Mouse (Mus musculus) forebrain, embryonic 15.5 days (tissue): ENCODE data around the gene Cela3b. TPM values are rescaled to one million over a fixed set of nuclear protein-coding genes. Genes with fewer than 3 reads are reported as not detected.

Experiments used
- ATAC-seq: fragments of 200-750 bp; cut with Nextera tagmentation; replicated peaks from 2 replicates; pipeline ENCODE4 v1.8.0; 2017; ENCODE audit warnings: mild to moderate bottlenecking, moderate TSS enrichment, moderate library complexity
- H3K27ac ChIP-seq: fragments of 300-500 bp; sonication (generic); replicated peaks from 2 replicates; pipeline ENCODE4 v1.5.1; 2015; ENCODE audit warnings: mild to moderate bottlenecking, inconsistent platforms
- H3K27me3 ChIP-seq: fragments of 300-500 bp; sonication (generic); 2 replicates; pipeline ENCODE4 v1.6.1; 2015; ENCODE audit warnings: inconsistent platforms
- H3K36me3 ChIP-seq: fragments of 300-500 bp; sonication (generic); 2 replicates; pipeline ENCODE4 v1.6.1; 2015; ENCODE audit warnings: mild to moderate bottlenecking, inconsistent platforms
- H3K4me1 ChIP-seq: fragments of 300-500 bp; sonication (generic); 2 replicates; pipeline ENCODE4 v1.6.1; 2015; ENCODE audit warnings: inconsistent platforms
- H3K4me2 ChIP-seq: fragments of 300-500 bp; sonication (generic); replicated peaks from 2 replicates; pipeline ENCODE4 v1.6.1; 2015; ENCODE audit warnings: mild to moderate bottlenecking, inconsistent platforms
- H3K4me3 ChIP-seq: fragments of 300-500 bp; sonication (generic); 2 replicates; pipeline ENCODE4 v1.5.1; 2015; ENCODE audit warnings: mild to moderate bottlenecking, inconsistent platforms
- H3K9ac ChIP-seq: fragments of 300-500 bp; sonication (generic); replicated peaks from 2 replicates; pipeline ENCODE4 v1.6.1; 2015; ENCODE audit warnings: mild to moderate bottlenecking, inconsistent platforms
- H3K9me3 ChIP-seq: fragments of 300-500 bp; sonication (generic); 2 replicates; pipeline ENCODE4 v1.6.1; 2016; ENCODE audit warnings: inconsistent platforms
- WGBS: fragments of 180-500 bp; shearing (Covaris S2); methylation state at CpG from one replicate; pipeline ENCODE4 v1.1.7; 2015; ENCODE audit warnings: mixed read lengths; 5-methylcytosine and 5-hydroxymethylcytosine counted together
- polyA plus RNA-seq: library from polyadenylated mRNA; unstranded; fragments of >200 nt; fragmentation: Nextera tagmentation; extraction: Ambion mirVana; gene quantifications from 2 replicates; pipeline ENCODE4 v1.2.1, GENCODE M21; 2015

Gene Cela3b
- polyA plus RNA-seq, result not detected in 2 replicates

GRCm38 (mm10) chr4:137430502-137430901 is at the start of gene Cela3b:
Gene Cela3b, minus strand, starts transcription at chr4:137430540.
- no peak within 1 kb of the TSS for H3K27ac ChIP-seq
- H3K27me3 ChIP-seq, result no peaks in the 10 kb centered on the region
- no peak for ATAC-seq
- H3K9me3 ChIP-seq, result no peaks in the 10 kb centered on the region
- no peak within 1 kb of the TSS for H3K4me2 ChIP-seq
- H3K4me1 ChIP-seq, result no peaks in the 10 kb centered on the region
- H3K36me3 ChIP-seq, result no peaks in the 10 kb centered on the region
- WGBS, result 98% methylated on average over 4 of the region's 4 CpGs
- no peak within 1 kb of the TSS for H3K4me3 ChIP-seq
- H3K9ac ChIP-seq, result no peak within 1 kb of the TSS

DNA sequence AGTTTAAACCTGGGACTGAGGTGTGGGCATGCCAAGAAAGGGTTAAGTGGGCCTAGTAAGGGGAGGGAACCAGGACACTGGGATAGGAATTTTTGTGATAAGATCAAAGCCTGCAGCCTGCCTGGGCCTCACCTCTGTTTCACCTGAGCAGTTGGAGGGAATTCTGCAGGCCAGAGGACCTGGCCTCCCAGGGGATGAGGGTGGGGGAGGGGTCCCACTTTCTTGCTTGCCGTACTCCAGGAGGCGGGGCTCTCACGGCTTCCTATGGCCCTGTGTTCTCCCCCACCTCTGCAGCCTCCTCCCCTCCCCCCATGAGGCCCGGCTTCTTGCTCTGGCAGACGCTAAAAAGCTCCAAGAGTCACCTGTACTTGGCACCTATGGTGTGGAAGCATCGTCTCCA is 49.4 kb upstream of the Cela3b start:
- H3K27ac ChIP-seq, result no peak overlapping the region
- H3K36me3 ChIP-seq, result no peaks in the 10 kb centered on the region
- H3K9me3 ChIP-seq, result no peaks in the 10 kb centered on the region
- no peak for ATAC-seq
- H3K27me3 ChIP-seq, result no peaks in the 10 kb centered on the region
- 9% methylated on average over 6 of the region's 6 CpGs for WGBS
- no peak overlapping the region for H3K4me2 ChIP-seq
- no peak overlapping the region for H3K4me3 ChIP-seq
- H3K4me1 ChIP-seq, result peaks cover 23% of the 10 kb centered on the region
- no peak overlapping the region for H3K9ac ChIP-seq

DNA sequence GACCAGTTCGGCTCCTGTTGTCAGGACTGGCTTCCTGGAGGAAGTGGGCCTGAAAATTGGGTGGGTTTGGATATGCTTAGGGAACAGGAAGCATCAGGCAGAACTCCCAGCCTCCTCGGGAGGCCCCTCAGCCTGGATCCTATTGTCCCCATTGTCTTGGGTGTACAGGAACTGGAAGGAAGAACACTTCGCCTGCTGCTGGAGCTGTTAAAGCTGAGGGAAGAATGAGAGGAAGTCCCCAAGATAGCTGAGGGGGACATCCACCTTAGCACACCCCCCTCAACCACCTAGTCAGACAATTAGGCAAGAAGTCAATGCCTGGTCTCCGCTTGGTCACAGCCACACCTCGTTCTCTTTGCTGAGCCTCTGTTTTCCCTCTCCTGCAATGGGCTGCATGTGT is 48.0 kb upstream of the Cela3b start:
- no peak overlapping the region for H3K9ac ChIP-seq
- no peak overlapping the region for H3K27ac ChIP-seq
- no peak overlapping the region for H3K4me3 ChIP-seq
- no peaks in the 10 kb centered on the region for H3K36me3 ChIP-seq
- WGBS, result 56% methylated on average over 5 of the region's 5 CpGs
- no peak overlapping the region for H3K4me2 ChIP-seq
- peaks cover 17% of the 10 kb centered on the region for H3K4me1 ChIP-seq
- no peaks in the 10 kb centered on the region for H3K9me3 ChIP-seq
- no peaks in the 10 kb centered on the region for H3K27me3 ChIP-seq
- no peak for ATAC-seq

- no peaks in the 10 kb centered on the region for H3K27me3 ChIP-seq
- no peaks in the 10 kb centered on the region for H3K9me3 ChIP-seq
- no peaks in the 10 kb centered on the region for H3K36me3 ChIP-seq
- H3K4me3 ChIP-seq, result no peak overlapping the region
- WGBS, result 58% methylated on average over 6 of the region's 6 CpGs
- H3K27ac ChIP-seq, result no peak overlapping the region
- no peak overlapping the region for H3K4me2 ChIP-seq
- H3K9ac ChIP-seq, result no peak overlapping the region
- peaks cover 17% of the 10 kb centered on the region for H3K4me1 ChIP-seq
- ATAC-seq, result no peak
These were observed 47.3 kb upstream of the Cela3b start for GRCm38 (mm10) chr4:137477611-137478010.

DNA sequence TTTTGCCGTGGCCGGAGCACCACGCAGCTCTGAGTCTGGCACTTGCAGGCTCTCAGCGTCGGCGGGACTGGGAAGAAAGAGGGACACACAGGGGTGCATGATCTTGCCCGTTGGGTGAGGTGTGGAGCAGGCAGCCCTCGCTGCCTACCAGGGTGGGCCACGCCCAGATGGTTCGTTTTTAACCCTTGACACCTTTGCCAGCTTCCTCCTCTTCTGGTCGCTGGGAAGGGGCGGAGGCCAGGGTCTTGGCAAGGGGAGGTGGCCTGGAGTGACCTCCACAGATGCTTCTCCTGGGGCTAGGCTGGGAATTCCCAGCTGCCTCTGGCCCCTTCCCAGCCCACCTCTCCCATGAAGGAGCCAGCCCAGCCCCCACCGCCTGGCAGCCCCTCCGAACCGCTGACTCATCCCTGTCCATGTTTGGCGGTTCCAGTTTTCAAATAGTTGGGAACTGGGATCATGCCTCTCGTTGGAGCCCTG is 46.5 kb upstream of the Cela3b start:
- Histone ChIP-seq H3K9ac (no peak overlapping the region), H3K4me1 (peaks cover 17% of the 10 kb centered on the region), H3K9me3 (no peaks in the 10 kb centered on the region), H3K36me3 (no peaks in the 10 kb centered on the region), H3K4me2 (no peak overlapping the region; the same call in 1 of the 2 replicates), H3K27ac (no peak overlapping the region), H3K4me3 (no peak overlapping the region), H3K27me3 (no peaks in the 10 kb centered on the region)
- 30% methylated on average over 16 of the region's 17 CpGs for WGBS
- ATAC-seq, result no peak

GRCm38 (mm10) chr4:137476065-137476760 is 45.9 kb upstream of the Cela3b start:
- H3K36me3 ChIP-seq, result no peaks in the 10 kb centered on the region
- no peak overlapping the region for H3K27ac ChIP-seq
- no peaks in the 10 kb centered on the region for H3K27me3 ChIP-seq
- 44% methylated on average over 10 of the region's 10 CpGs for WGBS
- ATAC-seq, result no peak
- no peaks in the 10 kb centered on the region for H3K9me3 ChIP-seq
- H3K4me3 ChIP-seq, result no peak overlapping the region
- peaks cover 17% of the 10 kb centered on the region for H3K4me1 ChIP-seq
- H3K9ac ChIP-seq, result no peak overlapping the region
- H3K4me2 ChIP-seq, result no peak overlapping the region; the same call in 1 of the 2 replicates

DNA sequence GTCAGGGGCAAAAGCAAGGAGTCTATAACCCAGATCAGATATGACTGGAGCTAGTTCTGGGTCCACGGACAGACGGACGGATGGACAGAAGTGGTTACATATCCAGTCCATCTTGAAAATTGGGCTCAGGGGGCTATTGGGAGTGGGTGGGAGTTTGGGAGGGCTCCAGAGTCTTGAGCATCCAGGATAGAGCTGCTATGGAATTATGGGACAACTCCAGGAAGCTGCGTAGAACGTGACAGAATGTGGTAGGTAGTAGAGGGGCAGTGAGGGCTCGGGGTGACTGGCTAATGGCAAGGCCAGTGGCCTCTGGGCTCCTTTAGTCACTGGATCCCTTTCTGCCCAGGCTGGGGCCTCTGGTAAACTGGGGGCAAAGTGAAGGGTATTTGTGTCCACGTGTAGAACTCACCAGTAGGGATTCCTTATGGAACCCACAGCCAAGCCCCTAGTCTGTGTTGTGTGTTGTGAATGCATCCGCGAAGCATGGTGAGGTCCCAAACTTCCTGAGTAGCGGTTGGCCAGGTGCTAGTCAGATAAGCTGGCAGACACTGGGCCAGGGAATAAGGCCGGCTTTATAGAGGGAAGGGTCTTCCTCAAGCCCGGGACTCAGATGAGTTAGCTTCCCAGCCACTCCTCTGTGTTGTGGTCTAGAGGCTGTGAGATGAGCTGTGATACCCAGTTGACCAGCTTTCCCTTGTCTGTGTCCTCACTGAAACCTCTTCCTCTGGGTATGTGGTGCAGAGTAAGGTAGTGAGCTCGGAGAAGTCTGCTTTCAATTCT is 45.1 kb upstream of the Cela3b start:
- 88% methylated on average over 13 of the region's 13 CpGs for WGBS
- Histone ChIP-seq H3K4me2 (no peak overlapping the region), H3K27ac (no peak overlapping the region), H3K36me3 (no peaks in the 10 kb centered on the region), H3K27me3 (no peaks in the 10 kb centered on the region), H3K4me1 (peaks cover 15% of the 10 kb centered on the region), H3K4me3 (no peak overlapping the region), H3K9ac (no peak overlapping the region), H3K9me3 (no peaks in the 10 kb centered on the region)
- no peak for ATAC-seq

DNA sequence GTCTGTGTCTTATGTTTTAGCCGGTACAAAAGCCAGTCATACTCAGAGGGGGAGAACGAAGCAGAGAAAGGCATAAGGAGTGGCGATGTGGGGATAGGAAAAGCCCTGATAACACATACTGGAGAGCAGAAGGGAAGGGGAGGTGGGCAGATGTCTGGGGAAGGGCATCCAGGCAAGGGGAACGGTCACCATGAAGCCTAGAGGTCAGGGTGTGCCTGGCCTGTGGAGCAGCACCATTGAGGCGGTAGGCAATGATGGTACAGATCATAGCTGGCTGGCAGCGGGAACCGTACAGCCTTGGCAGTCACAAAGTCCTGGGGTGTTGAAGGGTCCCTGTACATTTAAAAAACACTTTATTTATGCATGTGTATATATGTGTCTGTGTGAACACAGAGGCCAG is 44.4 kb upstream of the Cela3b start:
- no peak for ATAC-seq
- Histone ChIP-seq H3K4me2 (no peak overlapping the region), H3K27me3 (peaks cover 2% of the 10 kb centered on the region; the same call in 1 of the 2 replicates), H3K4me1 (peaks cover 13% of the 10 kb centered on the region), H3K4me3 (no peak overlapping the region), H3K36me3 (no peaks in the 10 kb centered on the region), H3K9ac (no peak overlapping the region), H3K9me3 (no peaks in the 10 kb centered on the region), H3K27ac (no peak overlapping the region)
- 94% methylated on average over 7 of the region's 7 CpGs for WGBS

GRCm38 (mm10) chr4:137473701-137474388 is 43.5 kb upstream of the Cela3b start:
- no peak overlapping the region for H3K9ac ChIP-seq
- H3K27me3 ChIP-seq, result peaks cover 4% of the 10 kb centered on the region; the same call in 1 of the 2 replicates
- H3K36me3 ChIP-seq, result no peaks in the 10 kb centered on the region
- H3K4me1 ChIP-seq, result peaks cover 22% of the 10 kb centered on the region
- H3K4me2 ChIP-seq, result no peak overlapping the region
- no peak overlapping the region for H3K27ac ChIP-seq
- 84% methylated on average over 18 of the region's 18 CpGs for WGBS
- no peak for ATAC-seq
- no peaks in the 10 kb centered on the region for H3K9me3 ChIP-seq
- H3K4me3 ChIP-seq, result no peak overlapping the region

GRCm38 (mm10) chr4:137473240-137473639 is 42.9 kb upstream of the Cela3b start:
- ATAC-seq, result no peak
- Histone ChIP-seq H3K27ac (no peak overlapping the region), H3K4me3 (no peak overlapping the region), H3K27me3 (peaks cover 4% of the 10 kb centered on the region; the same call in 1 of the 2 replicates), H3K9me3 (no peaks in the 10 kb centered on the region), H3K36me3 (no peaks in the 10 kb centered on the region), H3K4me2 (no peak overlapping the region), H3K9ac (no peak overlapping the region), H3K4me1 (peaks cover 28% of the 10 kb centered on the region)
- 92% methylated on average over 8 of the region's 8 CpGs for WGBS

- no peak for ATAC-seq
- 78% methylated on average over 8 of the region's 8 CpGs for WGBS
These were observed 41.0 kb upstream of the Cela3b start for GRCm38 (mm10) chr4:137471326-137471725.

More at GRCm38 (mm10) chr4:137471326-137471725, 41.0 kb upstream of the Cela3b start:
- no peaks in the 10 kb centered on the region for H3K36me3 ChIP-seq
- H3K9me3 ChIP-seq, result no peaks in the 10 kb centered on the region
- no peak overlapping the region for H3K4me2 ChIP-seq
- H3K27me3 ChIP-seq, result peaks cover 4% of the 10 kb centered on the region; the same call in 1 of the 2 replicates
- H3K9ac ChIP-seq, result no peak overlapping the region
- no peak overlapping the region for H3K4me3 ChIP-seq
- H3K4me1 ChIP-seq, result peaks cover 24% of the 10 kb centered on the region
- H3K27ac ChIP-seq, result no peak overlapping the region
